Comparison of ENCODE assay signal across 9 mouse cellular contexts in the genomic region with DNA sequence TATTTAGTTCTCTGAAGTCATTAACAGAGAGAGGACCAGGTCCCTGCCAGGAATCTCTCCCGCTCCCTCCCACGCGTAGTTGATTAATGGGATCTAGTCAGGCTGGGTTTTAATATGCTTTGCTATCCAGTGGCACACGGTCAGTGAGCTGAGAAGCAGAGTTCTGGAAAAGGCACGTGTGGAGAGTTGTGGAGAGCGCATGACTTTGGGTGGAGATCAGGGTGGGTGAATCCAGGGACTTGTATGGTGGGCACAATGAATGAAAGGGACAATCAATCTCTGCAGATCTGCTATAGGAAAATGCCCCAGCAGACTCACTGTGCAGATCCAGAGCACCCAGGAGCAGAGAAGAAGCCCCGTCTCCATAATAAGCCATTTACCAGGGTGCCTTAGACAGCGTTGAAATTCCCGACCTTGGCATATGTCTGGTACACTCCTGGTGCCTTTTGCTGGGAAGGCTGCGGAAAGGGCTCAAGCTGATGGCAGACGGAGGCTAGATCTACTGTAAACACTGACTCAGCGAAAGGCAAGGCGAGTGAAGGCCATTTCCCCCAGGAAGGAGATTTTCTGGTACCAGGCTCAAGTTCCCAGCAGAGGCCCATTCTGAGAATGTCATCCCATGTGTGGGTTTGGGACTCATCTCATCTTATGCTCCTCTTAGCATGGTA.
A peak's percentile ranks its signal among the peaks of the same experiment; 100 is the strongest.
DNase-seq lines count a peak whose midpoint lies in the region; ATAC-seq lines count a peak whose summit lies in the region.
"Had no signal": no experiment of that assay in that cellular context is flagged by ENCODE, and none has a peak within 500 bp of the region (broad histone marks: within the 10 kb centered on the region; RNA-seq: fewer than 3 reads in every experiment).

No protein-coding gene starts in this region.

- H3K36me3 ChIP-seq in heart, embryonic 13.5 days: no peaks in the 10 kb centered on the region
- H3K36me3 ChIP-seq in stomach, embryonic 16.5 days (ENCODE audit: control insufficient read depth, insufficient read depth, low read length): no peaks in the 10 kb centered on the region
- H3K36me3 ChIP-seq: midbrain, embryonic 12.5 days had no signal

- ATAC-seq in heart, embryonic 13.5 days (ENCODE audit: extremely low read depth, insufficient number of reproducible peaks, low FRiP score, low TSS enrichment): no peak
- peak; percentile 49; the same call in 1 of the 2 replicates for ATAC-seq in stomach, embryonic 16.5 days (ENCODE audit: insufficient read depth, low FRiP score)

- WGBS in heart, embryonic 13.5 days: 51% methylated on average over 13 of the region's 13 CpGs
- WGBS in stomach, embryonic 16.5 days: 32% methylated on average over 13 of the region's 13 CpGs

- H3K27me3 ChIP-seq in heart, embryonic 13.5 days (replicated peaks): no peaks in the 10 kb centered on the region
- H3K27me3 ChIP-seq in stomach, embryonic 16.5 days (ENCODE audit: control insufficient read depth, insufficient read depth, low read length): no peaks in the 10 kb centered on the region
- H3K27me3 ChIP-seq: midbrain, embryonic 12.5 days had no signal

- DNase-seq in gastrocnemius, postnatal 10 days: peak; percentile 22
- DNase-seq in gastrocnemius, adult 8-10 months (ENCODE audit: low spot score in 2 of 2): no peak
- peak; percentile 32 for DNase-seq in R1 (ENCODE audit: low read depth, low spot score)
- peak; percentile 74 for DNase-seq in kidney, postnatal 10 days
- DNase-seq in thymus, postnatal 4 days: no peak
- DNase-seq in layer of hippocampus, postnatal 10 days (ENCODE audit: low spot score in 2 of 2): no peak

- peak overlapping the region; percentile 75 for H3K9ac ChIP-seq in heart, embryonic 13.5 days
- no peak overlapping the region; the same call in 1 of the 2 replicates for H3K9ac ChIP-seq in stomach, embryonic 16.5 days (ENCODE audit: low read length)
- H3K9ac ChIP-seq: midbrain, embryonic 12.5 days had no signal

- H3K4me1 ChIP-seq in heart, embryonic 13.5 days: peaks cover 50% of the 10 kb centered on the region
- H3K4me1 ChIP-seq in stomach, embryonic 16.5 days (ENCODE audit: control insufficient read depth, insufficient read depth, low read length): peaks cover 27% of the 10 kb centered on the region

- no peak overlapping the region for H3K4me3 ChIP-seq in heart, embryonic 13.5 days
- no peak overlapping the region for H3K4me3 ChIP-seq in stomach, embryonic 16.5 days (replicated peaks; ENCODE audit: low read length)

- peak overlapping the region; percentile 83 for H3K27ac ChIP-seq in heart, embryonic 13.5 days (replicated peaks)
- peak overlapping the region; percentile 66 for H3K27ac ChIP-seq in stomach, embryonic 16.5 days (ENCODE audit: low read length)
- H3K27ac ChIP-seq: midbrain, embryonic 12.5 days had no signal

- H3K9me3 ChIP-seq in heart, embryonic 13.5 days: no peaks in the 10 kb centered on the region
- no peaks in the 10 kb centered on the region for H3K9me3 ChIP-seq in stomach, embryonic 16.5 days (replicated peaks; ENCODE audit: control insufficient read depth, low read length)
- H3K9me3 ChIP-seq: midbrain, embryonic 12.5 days had no signal

- peak overlapping the region; percentile 67; the same call in 1 of the 2 replicates for H3K4me2 ChIP-seq in heart, embryonic 13.5 days
- peak overlapping the region; percentile 49 for H3K4me2 ChIP-seq in stomach, embryonic 16.5 days (ENCODE audit: low read depth, low read length)

Comparison
In these comparisons a context has a peak if more than half of its experiments do, and no peak if none do; other contexts are left out.
1. DNase-seq: peak in gastrocnemius, postnatal 10 days (single experiment), R1 (single experiment) and kidney, postnatal 10 days (single experiment); none in gastrocnemius, adult 8-10 months (0 of 2), thymus, postnatal 4 days (single experiment) and layer of hippocampus, postnatal 10 days (0 of 2).